Mouse (Mus musculus): ENCODE data around the gene Pi4kb. TPM values are rescaled to one million over a fixed set of nuclear protein-coding genes. Genes with fewer than 3 reads are reported as not detected.
"Not testable (repeated sequence)": the region's sequence is repeated elsewhere in the genome, so short reads cannot be mapped to it uniquely, and the experiment has no call there.

The Pi4kb gene
- polyA plus RNA-seq (2015; fragmentation: Nextera tagmentation; extraction: Ambion mirVana): 21.1 and 22.4 TPM in 2 replicates

DNA sequence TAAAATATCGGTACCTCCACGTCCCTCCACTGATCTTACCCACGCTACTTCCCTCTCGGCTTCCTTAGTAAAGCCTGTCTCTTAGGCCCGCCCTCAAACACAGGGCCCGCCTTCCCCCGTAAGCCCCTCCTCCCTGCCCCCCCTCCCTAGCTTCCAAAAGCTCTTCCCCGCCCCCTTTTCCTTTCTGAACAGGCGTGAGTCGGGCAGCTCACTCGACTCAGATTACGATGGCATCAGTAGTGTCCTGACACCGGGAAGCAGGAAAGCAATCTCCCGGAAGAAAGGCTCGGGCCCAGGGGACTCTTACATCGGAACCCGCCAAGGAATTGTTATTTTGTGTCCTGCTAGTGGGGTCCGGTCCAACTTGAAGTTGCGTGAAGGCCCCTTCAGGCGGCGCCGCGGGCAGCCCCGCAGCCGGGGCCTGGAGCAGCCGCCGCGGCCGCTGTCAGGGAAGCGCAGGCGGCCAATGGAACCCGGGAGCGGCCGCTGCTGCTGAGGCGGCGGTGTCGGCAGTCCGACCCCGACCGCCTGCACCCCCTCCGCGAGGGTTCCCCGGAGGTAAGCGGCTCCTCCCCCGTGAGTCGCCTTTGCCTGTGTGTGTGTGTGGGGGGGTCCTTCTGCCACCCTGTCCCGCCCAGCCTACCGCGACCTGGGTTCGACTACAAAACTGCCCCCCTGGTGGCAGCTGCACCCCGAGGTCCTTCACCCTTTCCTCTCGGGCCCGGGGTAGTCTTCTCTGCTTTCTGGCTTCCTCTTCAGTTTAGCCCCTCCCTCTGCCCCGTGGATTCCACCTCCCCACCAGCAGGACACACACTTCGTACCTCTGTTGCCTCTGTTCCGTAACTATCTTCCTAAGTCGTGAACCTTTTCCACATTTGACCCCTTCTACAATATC lies at the start of gene Pi4kb:
Gene Pi4kb (plus strand): TSS at position 204 of the 895 bp plus-strand sequence.
- H3K4me1 ChIP-seq (ENCODE audit: control insufficient read depth, insufficient read depth, low read length): peaks cover 14% of the 10 kb centered on the region
- H3K27ac ChIP-seq (ENCODE audit: low read length): peak within 1 kb of the TSS; percentile 91
- H3K27me3 ChIP-seq (ENCODE audit: control insufficient read depth, insufficient read depth, low read depth, low read length): no peaks in the 10 kb centered on the region
- H3K9ac ChIP-seq (ENCODE audit: low read depth, low read length): peak within 1 kb of the TSS; percentile 89
- H3K4me2 ChIP-seq (ENCODE audit: low read length): peak within 1 kb of the TSS; percentile 54
- under 1% methylated on average over 52 of the region's 57 CpGs for WGBS
- H3K9me3 ChIP-seq (replicated peaks; ENCODE audit: control insufficient read depth, low read length, poor library complexity, severe bottlenecking): no peaks in the 10 kb centered on the region
- H3K36me3 ChIP-seq (ENCODE audit: control insufficient read depth, insufficient read depth, low read length): no peaks in the 10 kb centered on the region
- H3K4me3 ChIP-seq (ENCODE audit: low read depth, low read length): peak within 1 kb of the TSS; percentile 75
- peak; percentile 95 for ATAC-seq

DNA sequence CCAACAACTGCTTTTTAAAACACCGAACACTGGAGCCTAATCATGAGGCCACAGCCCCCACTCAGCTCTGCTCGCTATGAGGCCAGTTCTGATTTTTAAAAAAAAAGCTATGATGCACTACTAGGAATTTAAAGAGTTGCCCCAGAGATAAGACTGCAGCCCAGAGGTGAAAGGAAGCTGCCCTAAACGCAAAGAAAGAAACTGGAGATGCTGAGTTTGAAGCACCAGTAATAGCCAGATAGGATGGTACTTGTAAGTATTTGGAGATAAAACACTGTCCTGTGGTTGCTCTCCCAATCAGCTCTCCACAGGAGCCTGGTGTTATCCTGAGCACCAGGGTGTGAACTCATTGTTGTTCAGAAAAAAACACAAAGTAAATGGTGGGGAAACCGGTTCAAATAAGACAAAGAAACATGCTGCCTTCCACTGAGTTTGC lies 48.2 kb upstream of the Pi4kb start:
- H3K9me3 ChIP-seq (replicated peaks; ENCODE audit: control insufficient read depth, low read length, poor library complexity, severe bottlenecking); H3K27ac ChIP-seq (ENCODE audit: low read length); H3K4me2 ChIP-seq (ENCODE audit: low read length); H3K4me1 ChIP-seq (ENCODE audit: control insufficient read depth, insufficient read depth, low read length); H3K9ac ChIP-seq (ENCODE audit: low read depth, low read length); H3K27me3 ChIP-seq (ENCODE audit: control insufficient read depth, insufficient read depth, low read depth, low read length); H3K4me3 ChIP-seq (ENCODE audit: low read depth, low read length); ATAC-seq; H3K36me3 ChIP-seq (ENCODE audit: control insufficient read depth, insufficient read depth, low read length): not testable (repeated sequence)
- 45% methylated on average over 4 of the region's 4 CpGs for WGBS

DNA sequence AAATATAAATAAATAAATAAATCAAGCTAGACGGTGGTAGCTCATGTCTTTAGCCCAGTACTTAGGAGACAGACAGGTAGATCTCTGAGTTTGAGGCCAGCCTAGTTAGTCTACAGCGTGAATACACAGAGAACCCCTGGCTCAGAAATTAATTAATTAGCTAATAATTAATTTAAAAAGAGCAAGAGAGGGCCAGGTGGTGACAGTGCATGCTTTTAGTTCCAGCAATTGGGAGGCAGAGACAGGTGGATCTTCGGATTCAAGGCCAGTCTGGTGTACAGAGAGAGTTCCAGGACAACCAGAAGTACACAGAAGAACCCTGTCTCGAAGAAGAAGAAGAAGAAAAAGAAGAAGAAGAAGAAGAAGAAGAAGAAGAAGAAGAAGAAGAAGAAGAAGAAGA lies 45.6 kb upstream of the Pi4kb start:
- H3K4me3 ChIP-seq (ENCODE audit: low read depth, low read length); H3K9me3 ChIP-seq (replicated peaks; ENCODE audit: control insufficient read depth, low read length, poor library complexity, severe bottlenecking); H3K4me1 ChIP-seq (ENCODE audit: control insufficient read depth, insufficient read depth, low read length); H3K4me2 ChIP-seq (ENCODE audit: low read length); H3K36me3 ChIP-seq (ENCODE audit: control insufficient read depth, insufficient read depth, low read length); H3K27me3 ChIP-seq (ENCODE audit: control insufficient read depth, insufficient read depth, low read depth, low read length); H3K9ac ChIP-seq (ENCODE audit: low read depth, low read length); ATAC-seq; H3K27ac ChIP-seq (ENCODE audit: low read length): not testable (repeated sequence)
- WGBS: 81% methylated on average over 3 of the region's 4 CpGs

DNA sequence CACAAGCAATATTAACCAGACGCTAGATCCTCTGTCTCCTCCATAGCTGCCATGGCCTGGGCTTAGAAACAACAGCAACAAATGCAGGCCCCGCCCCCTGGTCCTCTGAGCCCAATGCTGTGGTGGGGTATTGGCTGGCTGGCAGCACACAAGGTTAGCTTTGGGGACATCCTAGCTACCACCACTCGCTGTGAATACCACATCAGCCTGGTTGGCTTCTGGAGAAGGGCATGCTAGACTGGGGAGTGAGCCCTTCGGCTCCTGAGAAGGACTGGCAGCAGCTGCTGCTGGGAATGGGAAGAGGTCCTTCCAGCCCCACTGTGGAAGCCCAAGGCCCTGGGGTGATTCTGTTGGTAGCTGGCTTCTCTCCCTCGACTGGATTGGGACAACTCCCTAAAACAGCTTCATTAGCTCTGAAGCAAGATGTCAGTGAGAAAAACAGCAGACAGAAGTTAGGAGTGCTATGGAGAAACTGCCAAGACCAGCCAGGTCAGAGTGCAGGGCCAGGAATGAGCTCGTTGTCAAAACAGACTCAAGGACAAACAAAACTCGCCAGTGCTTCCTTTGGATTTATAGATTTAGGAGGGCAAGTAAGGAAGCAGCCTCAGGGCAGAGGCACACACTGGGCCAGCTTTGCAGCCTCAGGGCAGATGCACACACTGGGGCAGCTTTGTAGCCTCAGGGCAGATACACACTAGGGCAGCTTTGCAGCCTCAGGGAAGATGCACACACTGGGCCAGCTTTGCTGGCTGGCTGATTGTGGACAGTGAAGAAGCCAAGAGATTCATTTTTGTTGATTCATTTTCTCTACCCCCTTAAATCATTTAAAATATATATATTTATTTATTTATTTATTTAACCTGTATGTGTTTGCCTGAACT lies 43.9 kb upstream of the Pi4kb start:
- not testable (repeated sequence) for H3K4me1 ChIP-seq (ENCODE audit: control insufficient read depth, insufficient read depth, low read length); ATAC-seq; H3K27ac ChIP-seq (ENCODE audit: low read length); H3K4me2 ChIP-seq (ENCODE audit: low read length); H3K36me3 ChIP-seq (ENCODE audit: control insufficient read depth, insufficient read depth, low read length); H3K9me3 ChIP-seq (replicated peaks; ENCODE audit: control insufficient read depth, low read length, poor library complexity, severe bottlenecking); H3K27me3 ChIP-seq (ENCODE audit: control insufficient read depth, insufficient read depth, low read depth, low read length); H3K4me3 ChIP-seq (ENCODE audit: low read depth, low read length); H3K9ac ChIP-seq (ENCODE audit: low read depth, low read length)
- 38% methylated on average over 7 of the region's 7 CpGs for WGBS

DNA sequence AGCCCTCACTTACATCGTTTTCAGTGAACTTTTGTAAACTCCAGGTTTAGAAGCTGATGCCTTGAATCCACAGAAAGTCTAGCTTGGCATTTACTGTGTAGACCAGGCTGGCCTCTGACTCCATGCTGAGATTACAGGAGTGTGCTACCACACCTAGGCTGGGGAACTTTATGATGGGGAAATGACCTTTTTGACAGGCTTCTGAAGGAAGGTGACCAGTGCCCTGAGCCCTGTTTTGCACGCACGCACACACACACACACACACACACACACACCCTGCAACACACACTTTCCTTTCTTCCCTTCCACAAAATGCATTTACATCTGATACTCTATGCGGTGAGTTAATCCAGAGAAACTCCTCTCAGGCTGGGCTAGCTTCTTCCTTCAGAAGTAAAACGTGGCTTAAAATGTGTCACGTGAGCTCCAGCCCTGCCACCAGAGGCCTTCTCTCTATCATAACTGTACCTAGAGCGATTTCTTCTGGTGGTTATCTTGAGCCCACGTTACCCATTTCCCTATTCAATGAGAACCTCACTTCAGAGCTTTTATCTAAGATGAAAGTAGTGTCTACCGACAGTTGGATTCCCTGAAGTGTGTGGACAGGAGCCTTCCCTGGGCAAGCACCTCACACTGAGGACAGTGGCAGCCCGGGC lies 43.0 kb upstream of the Pi4kb start:
- not testable (repeated sequence) for H3K36me3 ChIP-seq (ENCODE audit: control insufficient read depth, insufficient read depth, low read length); H3K4me1 ChIP-seq (ENCODE audit: control insufficient read depth, insufficient read depth, low read length); H3K9me3 ChIP-seq (replicated peaks; ENCODE audit: control insufficient read depth, low read length, poor library complexity, severe bottlenecking); H3K27ac ChIP-seq (ENCODE audit: low read length); H3K9ac ChIP-seq (ENCODE audit: low read depth, low read length); H3K27me3 ChIP-seq (ENCODE audit: control insufficient read depth, insufficient read depth, low read depth, low read length); H3K4me2 ChIP-seq (ENCODE audit: low read length); ATAC-seq; H3K4me3 ChIP-seq (ENCODE audit: low read depth, low read length)
- WGBS: 75% methylated on average over 10 of the region's 10 CpGs

DNA sequence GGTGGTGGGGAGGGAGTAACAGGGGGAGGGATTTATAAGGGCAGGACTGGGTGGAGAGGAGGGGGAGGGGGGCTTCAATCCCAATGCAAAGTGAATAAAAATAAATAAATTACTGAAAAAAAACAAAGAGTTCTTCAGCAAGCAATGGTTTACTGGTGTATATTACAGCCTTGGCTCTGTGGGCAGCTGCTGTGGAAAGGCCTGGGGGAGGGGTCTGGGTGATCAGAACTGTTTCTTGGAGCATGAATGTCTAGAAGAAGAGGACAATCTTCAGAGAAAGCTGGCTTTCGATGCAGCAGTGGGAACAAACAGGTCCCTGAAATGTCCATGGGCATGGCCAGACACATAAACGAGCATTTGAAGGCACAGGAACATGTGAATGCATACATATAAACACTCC lies 42.3 kb upstream of the Pi4kb start:
- H3K27ac ChIP-seq (ENCODE audit: low read length); H3K9me3 ChIP-seq (replicated peaks; ENCODE audit: control insufficient read depth, low read length, poor library complexity, severe bottlenecking); H3K4me2 ChIP-seq (ENCODE audit: low read length); H3K4me3 ChIP-seq (ENCODE audit: low read depth, low read length); H3K4me1 ChIP-seq (ENCODE audit: control insufficient read depth, insufficient read depth, low read length); H3K27me3 ChIP-seq (ENCODE audit: control insufficient read depth, insufficient read depth, low read depth, low read length); ATAC-seq; H3K36me3 ChIP-seq (ENCODE audit: control insufficient read depth, insufficient read depth, low read length); H3K9ac ChIP-seq (ENCODE audit: low read depth, low read length): not testable (repeated sequence)
- 68% methylated on average over 2 of the region's 2 CpGs for WGBS

DNA sequence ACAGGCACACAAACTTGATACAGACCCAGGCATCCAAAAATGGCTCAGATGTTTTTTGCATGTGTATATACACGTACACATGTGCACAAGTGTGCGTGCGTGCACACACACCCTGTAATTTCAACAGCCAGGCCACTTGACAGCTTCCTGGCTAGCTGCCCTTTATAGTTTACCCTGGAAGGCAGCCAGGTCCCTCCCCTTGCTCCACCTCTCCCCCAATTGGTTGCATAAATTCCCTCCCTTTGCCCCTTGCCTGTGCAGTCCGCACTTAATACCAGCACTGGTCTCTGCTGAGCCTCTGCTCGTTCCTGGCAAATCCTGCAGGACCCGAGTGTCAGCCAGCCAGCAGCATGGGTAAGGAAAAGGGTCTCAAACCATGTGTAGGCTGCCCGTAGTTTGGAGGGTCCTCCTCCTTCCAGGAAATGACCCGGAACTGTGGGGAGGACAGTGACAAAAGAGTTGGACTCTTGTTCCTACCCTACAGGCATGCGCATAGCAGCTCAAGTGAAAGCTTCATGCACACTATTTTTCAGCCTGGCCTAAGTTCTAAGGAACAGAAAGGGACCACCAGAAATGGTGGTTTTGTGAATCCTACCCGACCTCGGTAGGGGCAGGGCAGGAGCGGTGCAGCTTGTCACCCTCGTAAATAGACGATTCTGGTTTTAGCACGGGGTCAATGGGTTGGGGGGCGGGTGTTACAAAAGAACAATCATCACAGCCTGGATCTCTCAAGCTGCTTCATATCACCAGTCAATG lies 41.5 kb upstream of the Pi4kb start, which contains the start of gene Selenbp1:
Gene Selenbp1 (plus strand): TSS at position 248 of the 756 bp plus-strand sequence.
- no peak within 1 kb of the TSS for H3K9ac ChIP-seq (ENCODE audit: low read depth, low read length)
- H3K36me3 ChIP-seq (ENCODE audit: control insufficient read depth, insufficient read depth, low read length): no peaks in the 10 kb centered on the region
- H3K27ac ChIP-seq (ENCODE audit: low read length): peak within 1 kb of the TSS; percentile 47; the same call in 1 of the 2 replicates
- H3K4me3 ChIP-seq (ENCODE audit: low read depth, low read length): peak within 1 kb of the TSS; percentile 20
- H3K4me1 ChIP-seq (ENCODE audit: control insufficient read depth, insufficient read depth, low read length): peaks cover 2% of the 10 kb centered on the region; the same call in 1 of the 2 replicates
- peak within 1 kb of the TSS; percentile 47 for H3K4me2 ChIP-seq (ENCODE audit: low read length)
- no peaks in the 10 kb centered on the region for H3K27me3 ChIP-seq (ENCODE audit: control insufficient read depth, insufficient read depth, low read depth, low read length)
- peak; percentile 72 for ATAC-seq
- no peaks in the 10 kb centered on the region for H3K9me3 ChIP-seq (replicated peaks; ENCODE audit: control insufficient read depth, low read length, poor library complexity, severe bottlenecking)
- 33% methylated on average over 16 of the region's 16 CpGs for WGBS

DNA sequence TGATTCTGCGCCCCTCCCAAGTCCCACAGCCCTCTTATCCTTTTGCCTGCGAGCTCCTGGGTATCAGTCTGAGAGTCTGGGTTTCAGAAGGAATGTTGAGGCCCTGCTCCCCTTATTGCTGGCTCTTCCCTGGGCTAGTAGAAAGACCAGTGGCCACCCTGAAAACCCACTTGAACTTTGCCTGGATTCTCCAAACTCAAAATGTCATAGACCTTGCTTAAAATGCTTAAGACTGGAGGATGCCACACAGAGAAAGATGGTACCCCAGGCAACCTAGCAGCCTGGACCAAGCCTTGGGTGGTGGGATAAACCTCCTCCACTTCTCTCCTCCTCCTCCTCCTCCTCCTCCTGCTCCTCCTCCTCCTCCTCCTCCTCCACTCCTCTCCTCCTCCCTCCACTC lies 40.9 kb upstream of the Pi4kb start:
- ATAC-seq; H3K27ac ChIP-seq (ENCODE audit: low read length); H3K27me3 ChIP-seq (ENCODE audit: control insufficient read depth, insufficient read depth, low read depth, low read length); H3K9me3 ChIP-seq (replicated peaks; ENCODE audit: control insufficient read depth, low read length, poor library complexity, severe bottlenecking); H3K4me2 ChIP-seq (ENCODE audit: low read length); H3K9ac ChIP-seq (ENCODE audit: low read depth, low read length); H3K36me3 ChIP-seq (ENCODE audit: control insufficient read depth, insufficient read depth, low read length); H3K4me1 ChIP-seq (ENCODE audit: control insufficient read depth, insufficient read depth, low read length); H3K4me3 ChIP-seq (ENCODE audit: low read depth, low read length): not testable (repeated sequence)
- no CpG with 5 or more reads among the region's 2 CpGs for WGBS

All from midbrain, embryonic 16.5 days (tissue).